Mouse (Mus musculus): ENCODE results near the gene Immt.
A peak's percentile ranks its signal among the peaks of the same experiment; 100 is the strongest.

Immt gene

DNA sequence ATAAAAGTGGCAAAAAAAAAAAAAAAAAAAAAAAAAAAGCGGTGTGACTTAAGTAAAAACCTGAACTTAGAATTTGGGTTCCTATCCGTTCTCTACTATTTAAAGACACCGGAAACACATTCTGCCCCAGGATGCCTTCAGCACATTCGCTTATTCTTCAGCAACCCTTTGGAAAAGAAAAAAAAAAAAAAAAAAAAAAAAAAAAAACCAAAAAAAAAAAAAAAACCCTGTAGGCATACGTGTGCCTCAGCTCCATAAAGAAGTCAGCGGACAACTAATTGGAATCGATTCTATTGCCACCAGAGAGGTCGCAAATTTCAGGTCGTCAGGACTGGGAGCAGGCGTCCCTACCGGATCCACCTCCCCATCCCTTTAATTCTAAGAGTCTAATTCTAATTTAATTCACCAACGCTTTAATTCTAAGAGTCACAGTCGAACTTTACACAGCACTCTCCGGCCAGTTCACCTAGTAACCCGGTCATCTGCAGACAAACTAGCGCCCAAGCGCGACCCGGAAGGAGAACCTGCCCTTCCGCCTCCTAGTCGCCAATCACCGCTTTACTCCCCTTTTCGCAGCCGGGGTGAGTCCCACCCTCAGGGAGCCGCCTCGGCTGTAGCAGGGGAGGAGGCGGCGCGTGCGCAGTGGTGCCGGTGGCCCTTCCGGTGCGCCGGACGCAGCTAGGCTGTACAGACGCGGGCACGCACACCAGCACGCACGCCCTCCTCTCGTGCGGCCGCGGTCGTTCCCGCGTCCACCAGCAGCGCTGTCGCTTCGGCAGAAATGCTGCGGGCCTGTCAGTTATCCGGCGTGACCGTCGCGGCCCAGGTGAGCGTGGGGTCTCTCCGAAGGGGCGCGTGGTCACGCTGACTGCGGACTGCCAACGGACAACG, at the start of gene Immt:
Immt (plus strand) TSS at position 642 of the 891 bp plus-strand sequence.
- DNase-seq (ENCODE audit: low read depth, low spot score), result peak; percentile 96

DNA sequence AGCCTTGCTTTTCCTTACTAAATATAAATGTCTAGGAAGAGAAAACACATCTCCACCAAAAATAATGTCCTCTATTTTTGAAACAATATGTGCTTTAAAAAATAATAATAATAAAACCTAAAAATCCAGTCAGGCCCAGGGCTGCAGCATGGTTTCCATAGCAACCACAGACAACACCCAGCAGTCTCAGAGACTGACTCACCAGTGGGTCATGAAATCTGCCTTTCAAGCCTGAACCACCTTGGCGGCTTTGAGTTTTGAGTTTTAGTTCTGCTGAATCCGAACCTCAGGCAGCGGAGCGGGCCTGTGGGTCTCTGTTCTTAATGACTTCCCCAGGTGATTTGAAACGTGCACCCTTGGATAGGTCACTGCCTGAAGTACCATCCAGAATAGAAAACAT, 48.0 kb upstream of the Immt start:
- no peak for DNase-seq (ENCODE audit: low read depth, low spot score)

DNA sequence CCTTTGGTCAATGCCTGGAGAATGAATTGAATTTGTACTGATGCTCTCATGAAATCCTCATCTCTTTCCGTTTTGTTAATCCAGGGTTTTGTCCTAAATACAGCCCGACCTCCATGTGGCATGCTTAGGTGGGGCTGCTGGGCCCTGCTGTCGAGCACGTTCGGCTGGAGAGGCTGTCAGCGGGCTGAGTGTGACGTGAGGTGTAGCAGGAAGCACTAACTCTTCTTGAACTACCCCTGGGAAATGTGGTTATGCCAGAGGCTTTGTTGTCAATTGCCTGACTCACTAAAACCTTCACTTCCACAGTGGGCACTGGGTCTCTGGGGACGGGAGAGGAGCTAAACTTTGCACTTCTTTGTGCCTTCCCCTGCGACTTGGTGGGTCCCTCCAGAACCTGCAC, 42.8 kb upstream of the Immt start:
- no peak for DNase-seq (ENCODE audit: low read depth, low spot score)

DNA sequence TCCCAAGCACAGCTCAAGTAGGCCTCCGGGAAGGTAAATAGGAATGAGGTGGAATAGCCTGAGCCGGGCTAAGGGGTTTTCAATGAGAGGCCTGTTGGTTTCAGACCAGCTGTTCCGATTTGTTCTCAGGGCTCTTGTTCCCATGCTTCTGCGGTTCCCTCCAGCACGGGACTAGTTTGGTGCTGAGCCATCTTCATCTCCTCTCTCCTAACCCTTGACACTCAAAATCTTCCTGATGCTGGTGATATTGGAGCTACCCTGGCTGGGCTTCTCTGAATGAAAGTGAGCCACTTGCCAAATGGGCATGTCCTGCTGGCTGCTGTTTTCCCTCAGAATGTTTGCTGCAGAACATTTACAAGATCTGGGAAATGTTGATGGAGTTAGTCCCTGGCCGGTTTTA, 39.4 kb upstream of the Immt start:
- DNase-seq (ENCODE audit: low read depth, low spot score), result no peak

DNA sequence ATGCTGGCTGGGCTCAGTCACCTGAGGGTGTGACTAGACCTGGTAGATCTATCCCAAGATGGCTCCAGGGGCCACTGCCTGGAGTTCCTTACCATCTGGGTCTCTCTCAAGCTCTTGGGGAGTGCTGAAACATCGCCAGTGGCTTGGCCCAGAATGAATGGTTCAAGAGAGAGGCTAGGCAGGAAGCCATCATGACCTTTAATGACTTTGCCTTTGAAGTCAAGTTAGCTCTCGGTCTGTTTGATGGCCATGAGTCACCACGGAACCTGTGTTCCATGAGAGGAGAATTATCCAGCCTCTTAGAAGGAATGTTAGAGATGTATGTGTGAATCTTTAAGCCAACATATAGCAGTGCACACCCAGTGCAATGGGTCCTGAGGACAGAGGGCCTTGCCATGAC, 31.7 kb upstream of the Immt start:
- DNase-seq (ENCODE audit: low read depth, low spot score), result no peak

DNA sequence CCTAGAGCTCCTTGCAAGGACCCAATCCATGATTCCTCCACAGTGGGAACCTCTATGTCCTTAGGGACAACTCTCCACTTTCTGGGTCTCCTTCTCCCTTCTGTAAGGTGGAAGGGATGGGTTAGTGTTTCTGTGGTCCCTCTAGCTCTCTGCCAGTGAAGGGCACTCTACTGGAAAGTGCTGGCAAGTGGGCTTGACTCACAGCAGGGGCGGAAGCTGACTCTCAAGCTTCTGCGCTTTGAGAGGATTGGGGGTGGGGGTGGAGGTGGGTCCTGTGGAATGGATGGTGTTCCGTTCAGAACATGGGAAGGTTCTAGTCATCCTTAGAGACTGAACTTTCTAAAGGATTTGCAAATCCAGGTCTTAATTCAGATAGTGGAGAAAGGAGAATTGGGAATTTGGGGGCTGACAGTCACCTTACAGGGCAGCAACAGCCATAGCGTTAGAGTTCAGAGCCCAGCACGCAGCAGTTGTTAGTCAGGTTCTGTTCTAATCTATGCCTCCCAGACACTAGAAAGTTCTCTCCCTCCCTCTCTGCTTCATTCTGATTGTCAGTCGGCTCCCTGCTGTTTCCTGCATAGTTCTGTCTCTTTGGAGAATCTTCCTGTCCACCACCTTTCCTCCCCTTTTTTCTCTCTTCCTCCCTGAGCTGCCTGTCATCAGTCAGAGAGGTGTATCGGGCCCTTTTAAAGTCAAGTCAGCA, 30.0 kb upstream of the Immt start:
- no peak for DNase-seq (ENCODE audit: low read depth, low spot score)

DNA sequence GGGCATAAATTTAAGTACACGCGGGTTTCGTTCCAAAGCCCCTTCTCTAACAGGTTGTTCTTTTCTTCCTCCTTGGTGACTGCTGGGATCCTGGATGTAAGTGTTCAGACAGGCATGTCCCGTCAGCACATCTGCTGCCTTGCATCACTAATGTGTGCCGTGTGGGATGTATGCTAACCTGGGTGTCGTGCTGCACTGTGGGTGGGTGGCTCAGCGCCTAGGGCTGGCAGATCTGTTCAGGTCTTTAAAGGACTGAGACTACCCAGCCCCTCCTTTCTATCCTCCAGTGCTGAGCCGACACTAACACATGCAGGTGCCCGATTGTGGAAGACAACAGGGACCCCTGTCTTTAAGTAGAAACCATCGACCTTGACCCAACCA, 29.4 kb upstream of the Immt start:
- DNase-seq (ENCODE audit: low read depth, low spot score), result no peak

DNA sequence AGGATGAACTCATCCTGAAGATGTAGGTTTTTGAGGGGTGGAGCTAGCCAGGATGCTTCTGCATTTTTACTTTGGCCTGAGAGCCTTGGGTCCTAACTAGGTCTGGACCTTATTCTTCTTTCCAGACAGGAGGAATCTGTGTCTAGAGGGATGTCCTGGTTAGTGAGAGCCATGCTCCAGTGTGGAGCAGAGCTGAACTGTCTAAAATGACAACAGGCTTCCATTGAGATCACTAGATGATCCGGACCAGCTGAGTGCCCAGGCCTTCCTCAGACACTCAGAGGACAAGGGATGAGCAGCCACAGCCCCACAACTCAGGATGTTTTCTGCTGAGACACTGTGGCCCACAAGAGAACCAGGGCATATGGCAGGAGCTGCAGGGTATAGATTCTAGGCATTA, 27.5 kb upstream of the Immt start:
- no peak for DNase-seq (ENCODE audit: low read depth, low spot score)

DNA sequence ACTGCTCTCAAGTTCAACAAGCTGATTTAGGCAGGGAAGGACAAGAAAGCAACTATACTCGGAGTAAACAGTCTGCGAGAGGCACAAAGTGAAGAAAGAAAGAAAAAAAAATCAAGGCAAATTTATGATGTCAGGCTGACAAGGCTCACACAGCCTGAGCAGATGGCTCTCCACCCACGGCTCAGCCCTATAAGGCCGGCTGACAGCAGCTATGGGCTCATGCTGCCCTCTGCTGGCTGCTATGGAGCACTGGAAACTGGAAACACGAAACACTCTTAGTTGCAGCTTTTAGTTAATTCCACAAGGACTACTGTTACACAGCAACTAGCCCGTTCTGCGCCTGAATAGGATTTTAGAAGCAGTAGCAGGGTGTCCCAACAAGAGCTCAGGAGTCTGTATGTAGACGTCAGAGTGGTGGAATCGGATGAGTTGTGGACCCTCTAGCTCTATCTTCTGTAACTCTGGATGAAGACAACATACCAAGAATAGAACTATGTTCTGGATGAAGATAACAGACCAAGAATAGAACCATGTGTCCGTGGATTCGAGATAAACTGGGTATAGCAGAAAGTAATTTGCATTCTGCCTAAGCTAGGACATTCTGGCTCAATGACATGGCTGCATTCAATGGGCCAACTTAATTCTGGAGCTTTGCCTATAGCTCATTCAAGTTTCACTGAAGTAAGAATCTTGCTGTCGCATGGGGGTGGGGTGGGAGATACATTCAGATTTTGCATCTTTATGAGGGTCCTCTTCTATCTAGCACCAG, 26.9 kb upstream of the Immt start:
- peak; percentile 89 for DNase-seq (ENCODE audit: low read depth, low spot score)

DNA sequence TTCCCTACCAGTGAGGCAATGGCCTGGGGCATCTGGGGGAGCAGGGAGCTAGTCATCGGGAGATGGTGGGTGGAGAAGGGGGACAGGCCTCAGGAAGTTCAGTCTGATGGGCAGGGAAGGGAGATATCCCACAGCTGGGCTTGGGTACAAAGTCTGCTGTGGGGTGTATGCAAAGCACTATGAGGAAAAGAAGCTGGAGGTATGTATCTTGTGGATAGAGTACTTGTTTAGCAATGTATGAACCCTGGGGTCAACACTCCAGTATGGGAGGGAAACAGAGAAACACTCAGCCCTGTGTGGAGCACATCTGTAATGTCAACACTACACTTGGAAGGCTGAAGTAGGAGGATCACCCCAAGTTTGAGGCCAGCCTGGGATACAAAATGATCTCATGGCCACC, 24.4 kb upstream of the Immt start:
- DNase-seq (ENCODE audit: low read depth, low spot score), result no peak

DNA sequence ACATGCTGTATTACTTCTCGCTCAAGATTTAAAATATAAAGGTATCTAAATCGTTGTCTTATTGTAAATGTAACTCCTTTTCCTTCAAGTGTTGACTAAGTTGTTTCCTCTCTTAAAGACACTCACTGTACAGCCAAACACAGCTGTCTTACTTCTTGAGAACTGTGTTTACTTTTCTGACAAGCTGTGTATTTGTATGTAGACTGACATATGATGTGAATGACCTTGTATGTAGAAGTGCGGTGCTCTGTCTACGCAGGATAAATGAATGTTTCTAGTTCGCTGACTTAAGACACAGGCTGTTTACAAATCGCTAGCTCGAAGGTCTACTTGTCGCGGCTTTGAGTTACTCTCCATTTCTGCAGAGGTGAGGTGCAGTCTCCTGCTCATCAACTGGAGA, 21.2 kb upstream of the Immt start:
- no peak for DNase-seq (ENCODE audit: low read depth, low spot score)

DNA sequence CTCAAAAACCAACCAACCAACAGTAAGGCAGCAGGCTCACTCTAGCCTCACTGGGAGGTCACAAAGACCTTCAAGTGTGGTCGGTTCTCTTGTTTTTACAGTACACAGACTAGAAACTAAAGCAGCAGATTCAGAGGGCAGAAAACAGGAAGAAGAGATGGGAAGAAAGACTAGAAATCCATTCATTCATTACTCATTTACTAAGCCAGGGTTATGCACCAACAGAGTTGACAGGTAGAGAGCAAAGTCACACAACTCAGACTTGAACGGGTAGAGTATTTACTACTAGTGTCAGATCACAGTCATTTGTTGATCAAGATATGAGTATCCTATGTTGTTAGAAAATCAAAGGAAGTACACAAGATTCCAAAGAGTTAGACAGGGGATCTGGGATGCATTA, 18.3 kb upstream of the Immt start:
- no peak for DNase-seq (ENCODE audit: low read depth, low spot score)

DNA sequence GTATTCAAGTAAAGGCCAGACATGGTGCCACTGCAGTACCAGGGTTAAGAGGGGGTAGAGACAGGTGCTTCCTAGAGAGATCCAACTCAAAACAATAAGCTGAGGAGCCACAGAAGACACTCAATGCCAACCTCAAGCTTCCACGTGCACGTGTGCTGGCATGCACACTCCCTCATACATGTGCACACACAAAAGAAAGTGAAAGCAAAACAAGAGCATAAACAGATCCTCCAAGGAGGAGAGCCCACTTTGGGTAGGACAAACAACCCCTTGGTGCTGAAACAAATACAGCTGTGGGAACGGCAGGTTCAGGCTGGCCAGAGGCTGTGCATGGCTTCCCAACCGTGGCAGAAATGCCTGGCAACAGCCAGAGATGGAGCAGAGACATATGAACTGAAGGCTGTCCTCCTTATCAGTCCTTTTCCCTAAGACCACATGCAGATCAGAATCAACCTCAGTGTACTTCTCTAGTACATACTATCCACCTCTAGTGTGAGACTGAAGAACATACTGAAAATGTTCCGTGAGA, 11.3 kb upstream of the Immt start:
- DNase-seq (ENCODE audit: low read depth, low spot score), result no peak

DNA sequence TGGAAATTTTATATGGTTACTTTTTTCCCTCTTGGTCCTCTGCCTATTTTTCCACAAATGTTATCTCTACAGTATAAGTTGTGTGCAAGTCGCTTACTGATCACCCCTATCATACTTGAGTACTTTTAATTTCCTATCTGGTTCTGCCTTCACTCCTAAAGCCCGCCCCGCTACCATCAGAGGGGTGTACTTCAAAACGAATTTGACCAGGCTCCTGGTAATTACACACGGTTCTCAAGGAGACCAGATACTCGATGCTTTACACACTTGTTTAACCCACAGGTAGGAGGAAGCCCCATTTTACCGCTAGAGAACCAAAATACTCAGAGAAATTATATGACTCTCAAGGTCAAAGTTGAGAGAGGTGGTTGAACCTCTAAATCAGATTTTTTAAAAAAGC, 8.0 kb upstream of the Immt start:
- DNase-seq (ENCODE audit: low read depth, low spot score), result no peak

DNA sequence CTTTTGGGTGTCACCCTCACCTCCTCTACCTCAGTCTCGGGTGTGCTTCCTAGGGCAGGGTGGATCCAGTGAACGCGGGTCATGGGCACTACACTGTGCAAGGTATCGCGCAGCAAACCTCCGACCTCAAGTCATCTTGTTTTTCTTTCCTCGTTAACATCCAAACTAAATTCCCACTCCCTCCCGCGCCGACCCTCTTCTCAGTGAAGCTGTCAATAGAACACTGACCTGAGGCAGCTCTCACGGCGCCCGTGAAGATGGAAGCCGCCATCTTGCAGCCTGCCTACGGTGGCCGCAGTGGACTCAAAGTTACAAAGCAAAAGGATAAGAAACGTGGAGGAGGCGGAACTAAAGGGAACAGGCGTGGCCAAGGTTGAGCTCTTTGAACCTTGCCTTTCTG, 7.6 kb upstream of the Immt start:
- DNase-seq (ENCODE audit: low read depth, low spot score), result peak; percentile 93

DNA sequence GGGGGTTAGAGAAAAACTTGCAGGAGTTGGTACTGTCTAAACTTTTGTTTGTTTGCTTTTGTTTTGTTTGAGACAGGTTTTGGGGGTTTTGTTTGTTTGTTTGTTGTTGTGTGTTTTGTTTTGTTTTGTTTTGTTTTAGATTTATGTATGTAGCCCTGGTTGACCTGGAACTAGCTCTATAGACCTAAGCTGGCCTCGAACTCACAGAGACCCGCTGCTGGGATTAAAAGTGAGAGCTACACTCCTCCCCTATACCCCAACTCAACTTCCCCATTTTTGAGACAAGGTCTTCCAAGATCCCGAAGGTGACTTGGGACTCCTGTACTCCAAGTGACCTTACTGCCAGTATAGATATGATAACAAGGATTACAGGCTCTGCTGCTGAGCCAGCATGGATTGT, 7.2 kb upstream of the Immt start:
- no peak for DNase-seq (ENCODE audit: low read depth, low spot score)

DNA sequence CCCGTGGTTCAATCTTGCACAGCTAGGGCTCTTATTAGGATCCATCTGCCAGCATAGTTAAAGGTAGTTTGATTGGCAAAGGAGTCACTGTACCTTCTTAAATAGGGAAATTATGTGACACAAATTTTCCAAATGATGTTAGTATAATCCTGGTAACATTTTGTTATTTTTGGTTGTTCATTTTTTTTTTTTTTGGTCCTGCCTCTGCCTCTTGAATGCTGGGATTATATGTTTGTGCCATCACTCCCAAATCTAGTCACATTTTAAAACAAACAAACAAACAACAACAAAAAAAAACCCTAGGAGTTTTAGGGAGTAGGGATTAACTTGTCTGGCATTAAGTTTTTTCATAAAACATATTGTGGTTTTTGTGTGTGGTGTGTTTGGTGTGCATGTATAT, 4.3 kb upstream of the Immt start, which contains the start of gene Mrpl35:
Mrpl35 (minus strand) TSS at position 101 of the 400 bp plus-strand sequence.
- no peak for DNase-seq (ENCODE audit: low read depth, low spot score)

DNA sequence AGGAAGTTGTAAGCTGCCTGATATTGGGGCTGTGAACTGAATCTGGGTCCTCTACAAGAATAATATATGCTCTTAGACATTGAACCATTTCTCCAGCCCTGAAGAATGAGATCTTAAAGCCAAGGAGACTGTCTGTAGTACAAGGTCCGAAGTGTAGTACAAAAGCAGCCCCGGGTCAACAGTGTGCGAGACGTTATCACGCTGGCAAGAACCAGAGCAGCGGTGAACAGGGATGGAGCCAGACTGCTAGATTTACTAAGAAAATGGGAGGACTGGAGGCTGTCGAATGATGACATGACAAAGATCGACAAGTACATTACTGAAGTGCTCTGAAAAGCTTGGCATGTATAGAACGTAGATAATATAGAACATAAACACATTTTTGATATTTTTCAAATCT, 1.4 kb upstream of the Immt start:
- no peak for DNase-seq (ENCODE audit: low read depth, low spot score)

DNA sequence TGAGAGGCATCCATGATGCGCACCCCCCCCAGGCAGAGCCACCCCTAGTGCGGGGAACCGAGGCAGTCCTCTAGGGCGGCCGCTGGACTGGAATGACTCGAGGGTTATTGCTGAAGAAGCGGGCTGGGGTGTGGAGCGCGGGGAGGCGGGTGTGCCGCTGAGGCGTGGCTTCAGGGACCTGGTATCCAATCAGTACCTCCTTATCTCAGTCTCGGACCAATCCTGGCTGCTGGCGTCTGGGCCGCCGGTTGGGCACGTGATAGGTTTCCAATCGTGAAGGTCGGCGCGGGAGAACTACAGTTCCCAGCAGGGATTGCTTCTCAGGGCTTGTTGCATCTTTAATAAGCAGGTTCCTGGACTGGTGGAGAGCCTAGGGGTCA, 440 bp downstream of the Immt start:
- DNase-seq (ENCODE audit: low read depth, low spot score), result peak; percentile 97

DNA sequence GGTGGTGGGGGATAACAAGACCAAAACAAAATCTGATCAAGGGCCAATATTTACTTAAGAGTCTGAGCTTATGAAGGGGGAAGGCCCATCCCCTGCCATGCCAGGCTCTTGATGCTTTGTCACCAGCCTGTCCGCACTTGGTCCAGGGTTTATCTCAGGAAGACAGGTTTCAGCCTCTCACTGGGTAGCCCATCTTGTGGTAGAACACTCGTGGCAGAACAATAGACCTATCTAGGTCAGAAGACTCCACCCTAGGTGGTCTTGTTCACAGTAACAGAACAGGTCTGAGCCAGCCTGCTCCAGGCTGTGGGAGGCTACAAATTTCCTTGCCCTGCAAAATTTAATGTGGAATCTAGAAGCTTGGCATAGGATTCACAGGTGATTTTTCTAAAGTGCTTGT, 5.7 kb downstream of the Immt start:
- no peak for DNase-seq (ENCODE audit: low read depth, low spot score)

DNA sequence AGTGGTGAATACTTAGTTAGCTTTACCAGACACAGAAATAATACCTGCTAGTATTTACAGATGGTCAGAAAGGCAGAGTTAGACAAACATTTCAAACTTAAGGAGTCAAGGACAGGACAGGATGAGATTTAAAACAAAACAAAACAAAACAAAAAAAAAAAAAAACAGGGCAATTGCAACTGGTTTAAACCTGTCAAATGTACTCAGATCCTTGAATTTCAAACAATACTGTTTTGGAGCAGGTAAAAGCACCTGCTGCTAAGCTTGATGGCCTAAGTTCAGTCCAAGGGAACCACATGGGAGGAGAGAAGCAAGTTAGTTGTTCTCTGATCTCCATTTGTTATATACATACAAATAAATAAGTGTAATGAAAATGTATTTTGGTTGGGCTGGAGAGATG, 8.7 kb downstream of the Immt start:
- DNase-seq (ENCODE audit: low read depth, low spot score), result no peak

DNA sequence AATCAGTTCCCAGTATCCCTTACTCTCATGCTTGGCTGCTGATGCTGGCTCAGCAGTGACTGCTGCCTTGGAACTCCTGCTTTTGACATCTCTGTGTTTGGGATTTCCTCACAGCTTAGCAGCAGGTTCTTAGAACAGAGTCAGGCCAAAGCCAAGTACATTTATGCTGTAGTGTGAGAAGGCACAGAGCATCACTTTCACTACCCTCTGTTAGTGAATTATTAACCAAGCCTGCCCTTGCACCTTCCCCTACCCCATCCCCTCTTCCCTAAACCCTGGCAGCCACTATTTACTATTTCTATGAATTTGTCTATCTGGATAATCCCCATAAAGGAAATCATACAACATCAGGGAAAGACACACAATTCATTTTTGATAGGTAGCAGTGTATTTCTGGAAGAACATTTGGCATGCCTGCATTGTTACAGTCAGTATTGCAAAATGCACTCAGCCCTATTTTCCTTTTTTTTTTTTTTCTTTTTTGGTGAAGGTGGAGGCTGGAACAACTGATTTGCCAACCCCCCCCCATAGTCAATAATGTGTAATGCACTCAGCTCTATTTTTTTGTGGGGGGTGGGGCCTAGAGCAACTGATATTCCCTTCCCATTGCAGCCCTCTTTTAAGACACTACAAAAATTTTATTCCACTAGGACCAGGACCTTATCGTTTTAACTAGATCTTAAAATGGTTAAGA, 9.6 kb downstream of the Immt start:
- no peak for DNase-seq (ENCODE audit: low read depth, low spot score)
